Mouse (Mus musculus): Measurements from ENCODE around the gene Acsl5. TPM values are rescaled to one million over a fixed set of nuclear protein-coding genes. Genes with fewer than 3 reads are reported as not detected.

The Acsl5 gene
- polyA plus RNA-seq, 1 experiment from 2014 or later, result 26.2 TPM

- DNase-seq (ENCODE audit: extremely low spot score, low spot score), result no peak
- 79% methylated on average over 8 of the region's 8 CpGs for WGBS
- Histone ChIP-seq H3K36me3 (replicated peaks) (no peaks in the 10 kb centered on the region), H3K4me1 (peaks cover 20% of the 10 kb centered on the region), H3K27me3 (ENCODE audit: poor library complexity, severe bottlenecking) (peaks cover 7% of the 10 kb centered on the region), H3K9me3 (no peaks in the 10 kb centered on the region), H3K4me3 (peak overlapping the region; percentile 52; the same call in 1 of the 2 replicates), H3K27ac (0 out of 2 replicates have a peak overlapping the region, but pooled peaks have one; percentile 63)
Measured at GRCm38 (mm10) chr19:55219359-55219758, 32.4 kb upstream of the Acsl5 start.

GRCm38 (mm10) chr19:55221208-55221607 is 30.5 kb upstream of the Acsl5 start:
- H3K27me3 ChIP-seq (ENCODE audit: poor library complexity, severe bottlenecking), result peaks cover 7% of the 10 kb centered on the region
- peaks cover 24% of the 10 kb centered on the region for H3K4me1 ChIP-seq
- H3K9me3 ChIP-seq, result no peaks in the 10 kb centered on the region
- no peak overlapping the region for H3K4me3 ChIP-seq
- no peaks in the 10 kb centered on the region for H3K36me3 ChIP-seq (replicated peaks)
- H3K27ac ChIP-seq, result no peak overlapping the region
- no peak for DNase-seq (ENCODE audit: extremely low spot score, low spot score)
- 86% methylated on average over 6 of the region's 6 CpGs for WGBS

- 94% methylated on average over 9 of the region's 9 CpGs for WGBS
- Histone ChIP-seq H3K4me1 (peaks cover 24% of the 10 kb centered on the region), H3K4me3 (no peak overlapping the region), H3K36me3 (replicated peaks) (no peaks in the 10 kb centered on the region), H3K27ac (no peak overlapping the region), H3K27me3 (ENCODE audit: poor library complexity, severe bottlenecking) (peaks cover 7% of the 10 kb centered on the region), H3K9me3 (no peaks in the 10 kb centered on the region)
- no peak for DNase-seq (ENCODE audit: extremely low spot score, low spot score)
Measured at GRCm38 (mm10) chr19:55222268-55222667, 29.5 kb upstream of the Acsl5 start.

GRCm38 (mm10) chr19:55226621-55227020 is 25.1 kb upstream of the Acsl5 start:
- Histone ChIP-seq H3K36me3 (replicated peaks) (no peaks in the 10 kb centered on the region), H3K9me3 (no peaks in the 10 kb centered on the region), H3K27ac (no peak overlapping the region), H3K4me1 (peaks cover 8% of the 10 kb centered on the region), H3K27me3 (ENCODE audit: poor library complexity, severe bottlenecking) (no peaks in the 10 kb centered on the region), H3K4me3 (no peak overlapping the region)
- 75% methylated on average over 5 of the region's 5 CpGs for WGBS
- DNase-seq (ENCODE audit: extremely low spot score, low spot score), result no peak

- Histone ChIP-seq H3K36me3 (replicated peaks) (no peaks in the 10 kb centered on the region), H3K27me3 (ENCODE audit: poor library complexity, severe bottlenecking) (no peaks in the 10 kb centered on the region), H3K9me3 (no peaks in the 10 kb centered on the region), H3K4me1 (peaks cover 8% of the 10 kb centered on the region), H3K4me3 (no peak overlapping the region), H3K27ac (no peak overlapping the region)
- 89% methylated on average over 7 of the region's 7 CpGs for WGBS
- no peak for DNase-seq (ENCODE audit: extremely low spot score, low spot score)
Measured at GRCm38 (mm10) chr19:55227135-55227534, 24.6 kb upstream of the Acsl5 start.

- no peak overlapping the region for H3K27ac ChIP-seq
Measured at GRCm38 (mm10) chr19:55231081-55231480, 20.7 kb upstream of the Acsl5 start.

GRCm38 (mm10) chr19:55232136-55232535 is 19.6 kb upstream of the Acsl5 start:
- Histone ChIP-seq H3K4me3 (no peak overlapping the region), H3K9me3 (no peaks in the 10 kb centered on the region), H3K27ac (no peak overlapping the region), H3K4me1 (no peaks in the 10 kb centered on the region), H3K27me3 (ENCODE audit: poor library complexity, severe bottlenecking) (no peaks in the 10 kb centered on the region), H3K36me3 (replicated peaks) (no peaks in the 10 kb centered on the region)
- WGBS, result 86% methylated on average over 8 of the region's 8 CpGs
- no peak for DNase-seq (ENCODE audit: extremely low spot score, low spot score)

More at GRCm38 (mm10) chr19:55231081-55231480, 20.7 kb upstream of the Acsl5 start:
- H3K4me1 ChIP-seq, result no peaks in the 10 kb centered on the region
- no peak overlapping the region for H3K4me3 ChIP-seq
- DNase-seq (ENCODE audit: extremely low spot score, low spot score), result no peak
- H3K36me3 ChIP-seq (replicated peaks), result no peaks in the 10 kb centered on the region
- H3K9me3 ChIP-seq, result no peaks in the 10 kb centered on the region
- H3K27me3 ChIP-seq (ENCODE audit: poor library complexity, severe bottlenecking), result no peaks in the 10 kb centered on the region
- 84% methylated on average over 10 of the region's 10 CpGs for WGBS

GRCm38 (mm10) chr19:55236026-55236425 is 15.7 kb upstream of the Acsl5 start:
- Histone ChIP-seq H3K36me3 (replicated peaks) (no peaks in the 10 kb centered on the region), H3K27ac (no peak overlapping the region), H3K27me3 (ENCODE audit: poor library complexity, severe bottlenecking) (no peaks in the 10 kb centered on the region), H3K4me1 (no peaks in the 10 kb centered on the region), H3K9me3 (no peaks in the 10 kb centered on the region), H3K4me3 (no peak overlapping the region)
- no peak for DNase-seq (ENCODE audit: extremely low spot score, low spot score)
- 70% methylated on average over 2 of the region's 2 CpGs for WGBS

GRCm38 (mm10) chr19:55236564-55236963 is 15.2 kb upstream of the Acsl5 start:
- WGBS, result 88% methylated on average over 5 of the region's 5 CpGs

GRCm38 (mm10) chr19:55239766-55240426 is 11.8 kb upstream of the Acsl5 start:
- peaks cover 4% of the 10 kb centered on the region for H3K4me1 ChIP-seq
- H3K9me3 ChIP-seq, result no peaks in the 10 kb centered on the region
- no peak for DNase-seq (ENCODE audit: extremely low spot score, low spot score)
- 82% methylated on average over 6 of the region's 6 CpGs for WGBS
- H3K27ac ChIP-seq, result no peak overlapping the region
- no peaks in the 10 kb centered on the region for H3K36me3 ChIP-seq (replicated peaks)
- H3K27me3 ChIP-seq (ENCODE audit: poor library complexity, severe bottlenecking), result no peaks in the 10 kb centered on the region
- no peak overlapping the region for H3K4me3 ChIP-seq

More at GRCm38 (mm10) chr19:55236564-55236963, 15.2 kb upstream of the Acsl5 start:
- H3K4me3 ChIP-seq, result no peak overlapping the region
- no peak for DNase-seq (ENCODE audit: extremely low spot score, low spot score)
- no peaks in the 10 kb centered on the region for H3K4me1 ChIP-seq
- H3K27ac ChIP-seq, result no peak overlapping the region
- H3K36me3 ChIP-seq (replicated peaks), result no peaks in the 10 kb centered on the region
- H3K27me3 ChIP-seq (ENCODE audit: poor library complexity, severe bottlenecking), result no peaks in the 10 kb centered on the region
- H3K9me3 ChIP-seq, result no peaks in the 10 kb centered on the region

GRCm38 (mm10) chr19:55241186-55241645 is 10.5 kb upstream of the Acsl5 start, which contains the start of gene Gucy2g:
TSS of gene Gucy2g (minus strand) at chr19:55241236.
- no peaks in the 10 kb centered on the region for H3K36me3 ChIP-seq (replicated peaks)
- no peaks in the 10 kb centered on the region for H3K9me3 ChIP-seq
- H3K27me3 ChIP-seq (ENCODE audit: poor library complexity, severe bottlenecking), result no peaks in the 10 kb centered on the region
- no peak within 1 kb of the TSS for H3K4me3 ChIP-seq
- peaks cover 8% of the 10 kb centered on the region for H3K4me1 ChIP-seq
- no peak within 1 kb of the TSS for H3K27ac ChIP-seq
- WGBS, result 81% methylated on average over 6 of the region's 6 CpGs
- DNase-seq (ENCODE audit: extremely low spot score, low spot score), result no peak

GRCm38 (mm10) chr19:55244791-55245231 is 6.9 kb upstream of the Acsl5 start:
- no peaks in the 10 kb centered on the region for H3K9me3 ChIP-seq
- no peak overlapping the region for H3K27ac ChIP-seq
- no peak for DNase-seq (ENCODE audit: extremely low spot score, low spot score)
- no peaks in the 10 kb centered on the region for H3K36me3 ChIP-seq (replicated peaks)
- H3K27me3 ChIP-seq (ENCODE audit: poor library complexity, severe bottlenecking), result no peaks in the 10 kb centered on the region
- no peak overlapping the region for H3K4me3 ChIP-seq
- 36% methylated on average over 7 of the region's 7 CpGs for WGBS
- H3K4me1 ChIP-seq, result peaks cover 8% of the 10 kb centered on the region

GRCm38 (mm10) chr19:55247563-55247962 is 4.2 kb upstream of the Acsl5 start:
- Histone ChIP-seq H3K9me3 (peaks cover 4% of the 10 kb centered on the region; the same call in 1 of the 2 replicates), H3K4me1 (peaks cover 8% of the 10 kb centered on the region), H3K27ac (no peak overlapping the region), H3K4me3 (no peak overlapping the region), H3K36me3 (replicated peaks) (no peaks in the 10 kb centered on the region), H3K27me3 (ENCODE audit: poor library complexity, severe bottlenecking) (0 out of 2 replicates have a peak, but pooled peaks cover 4% of the 10 kb centered on the region)
- DNase-seq (ENCODE audit: extremely low spot score, low spot score), result no peak
- WGBS, result 90% methylated on average over 5 of the region's 5 CpGs

All from forebrain, embryonic 10.5 days (tissue).